Mouse (Mus musculus) bone marrow, adult 2 months (tissue): Measurements from ENCODE around the gene Dnmbp. TPM values are rescaled to one million over a fixed set of nuclear protein-coding genes. Genes with fewer than 3 reads are reported as not detected.

ENCODE experiments used
- H3K27ac ChIP-seq: fragments of 200-500 bp; 2 replicates; pipeline ENCODE4 v1.5.1; 2012; ENCODE audit warnings: low read depth, mild to moderate bottlenecking, control low read depth, inconsistent platforms, low read length; ENCODE audit not compliant: control insufficient read depth, poor library complexity, insufficient read depth
- H3K4me1 ChIP-seq: fragments of 200-500 bp; 2 replicates; pipeline ENCODE4 v1.6.1; 2011; ENCODE audit warnings: low read length; ENCODE audit not compliant: control insufficient read depth, insufficient read depth
- H3K4me3 ChIP-seq: fragments of 200-500 bp; replicated peaks from 2 replicates; pipeline ENCODE3; 2011; ENCODE audit warnings: mild to moderate bottlenecking, low read depth, low read length, control low read depth; ENCODE audit not compliant: control insufficient read depth
- CTCF ChIP-seq: fragments of 200-500 bp; IDR thresholded peaks from 2 replicates; pipeline ENCODE4 v1.5.1; 2011; ENCODE audit warnings: low read length, control low read depth; ENCODE audit not compliant: control insufficient read depth, insufficient read depth
- POLR2A ChIP-seq: fragments of 200-500 bp; IDR thresholded peaks from 2 replicates; pipeline ENCODE4 v1.6.1; 2011; ENCODE audit warnings: low read depth, mild to moderate bottlenecking, control low read depth, low read length, borderline replicate concordance; ENCODE audit not compliant: control insufficient read depth
- WGBS: fragments of 180-500 bp; shearing (Covaris S2); methylation state at CpG from one replicate; pipeline ENCODE4 v1.1.7; 2018; 5-methylcytosine and 5-hydroxymethylcytosine counted together
- polyA plus RNA-seq: library from polyadenylated mRNA; stranded (reverse); fragments of >200 nt; gene quantifications from 2 replicates; pipeline ENCODE4 v1.2.4, GENCODE M21; 2011; ENCODE audit warnings: low replicate concordance; ENCODE audit not compliant: missing spikeins, insufficient read depth, insufficient read length

Dnmbp gene
- polyA plus RNA-seq, 1 experiment = 6.1 TPM

GRCm38 (mm10) chr19:43875996-43876395 is 64.0 kb downstream of the Dnmbp start:
- Histone ChIP-seq H3K27ac (no peak overlapping the region), H3K4me3 (no peak overlapping the region), H3K4me1 (no peaks in the 10 kb centered on the region)
- no peak for TF ChIP-seq CTCF
- TF ChIP-seq POLR2A = no peak
- 80% methylated on average over 2 of the region's 2 CpGs for whole genome bisulfite sequencing

- no peaks in the 10 kb centered on the region for H3K4me1 ChIP-seq
- no peak overlapping the region for H3K4me3 ChIP-seq
- no peak overlapping the region for H3K27ac ChIP-seq
- no peak for TF ChIP-seq POLR2A
- TF ChIP-seq CTCF = no peak
- WGBS = 89% methylated on average over 11 of the region's 11 CpGs
Measured at GRCm38 (mm10) chr19:43874351-43874750, 65.6 kb downstream of the Dnmbp start.

GRCm38 (mm10) chr19:43870418-43870817 is 69.6 kb downstream of the Dnmbp start:
- WGBS = 81% methylated on average over 4 of the region's 4 CpGs
- H3K4me1 ChIP-seq = no peaks in the 10 kb centered on the region
- H3K27ac ChIP-seq = no peak overlapping the region
- TF ChIP-seq CTCF = no peak
- no peak for TF ChIP-seq POLR2A
- H3K4me3 ChIP-seq = no peak overlapping the region

GRCm38 (mm10) chr19:43857347-43857746 is 82.6 kb downstream of the Dnmbp start:
- H3K27ac ChIP-seq = no peak overlapping the region
- WGBS = 87% methylated on average over 6 of the region's 6 CpGs
- TF ChIP-seq CTCF (no peak), POLR2A (no peak)
- H3K4me1 ChIP-seq = no peaks in the 10 kb centered on the region
- H3K4me3 ChIP-seq = no peak overlapping the region

GRCm38 (mm10) chr19:43852837-43853545 is 87.0 kb downstream of the Dnmbp start:
- no peak overlapping the region for H3K27ac ChIP-seq
- WGBS = 70% methylated on average over 7 of the region's 7 CpGs
- H3K4me1 ChIP-seq = no peaks in the 10 kb centered on the region; the same call in 1 of the 2 replicates
- H3K4me3 ChIP-seq = no peak overlapping the region
- TF ChIP-seq CTCF (0 out of 2 replicates have a peak, but pooled peaks have one; percentile 24), POLR2A (no peak)

GRCm38 (mm10) chr19:43851996-43852630 is 87.9 kb downstream of the Dnmbp start:
- Histone ChIP-seq H3K27ac (no peak overlapping the region), H3K4me3 (no peak overlapping the region), H3K4me1 (no peaks in the 10 kb centered on the region; the same call in 1 of the 2 replicates)
- 61% methylated on average over 21 of the region's 21 CpGs for WGBS
- no peak for TF ChIP-seq CTCF
- no peak for TF ChIP-seq POLR2A

GRCm38 (mm10) chr19:43850026-43850425 is 90.0 kb downstream of the Dnmbp start:
- 89% methylated on average over 11 of the region's 11 CpGs for WGBS
- Histone ChIP-seq H3K4me1 (no peaks in the 10 kb centered on the region; the same call in 1 of the 2 replicates), H3K27ac (no peak overlapping the region), H3K4me3 (no peak overlapping the region)
- no peak for TF ChIP-seq CTCF
- TF ChIP-seq POLR2A = no peak

GRCm38 (mm10) chr19:43847966-43848365 is 92.0 kb downstream of the Dnmbp start:
- H3K27ac ChIP-seq = no peak overlapping the region
- TF ChIP-seq POLR2A = no peak
- TF ChIP-seq CTCF = no peak
- no peak overlapping the region for H3K4me3 ChIP-seq
- 91% methylated on average over 15 of the region's 15 CpGs for WGBS
- no peaks in the 10 kb centered on the region; the same call in 1 of the 2 replicates for H3K4me1 ChIP-seq

GRCm38 (mm10) chr19:43847056-43847455 is 92.9 kb downstream of the Dnmbp start:
- WGBS = 88% methylated on average over 15 of the region's 15 CpGs
- H3K4me1 ChIP-seq = no peaks in the 10 kb centered on the region; the same call in 1 of the 2 replicates
- no peak overlapping the region for H3K4me3 ChIP-seq
- no peak overlapping the region for H3K27ac ChIP-seq
- no peak for TF ChIP-seq CTCF
- TF ChIP-seq POLR2A = no peak
